Mouse (Mus musculus) embryonic facial prominence, embryonic 13.5 days (tissue): ENCODE measurements around the gene Ddx49. TPM values are rescaled to one million over a fixed set of nuclear protein-coding genes. Genes with fewer than 3 reads are reported as not detected.
A peak's percentile ranks its signal among the peaks of the same experiment; 100 is the strongest.

Experiments used
- ATAC-seq: fragments of 200-750 bp; cut with Nextera tagmentation; 2 replicates; pipeline ENCODE4 v1.8.0; 2017; ENCODE audit warnings: low read depth; ENCODE audit not compliant: insufficient number of reproducible peaks, insufficient read depth, low FRiP score, low TSS enrichment
- H3K27ac ChIP-seq: fragments of 300-500 bp; sonication (generic); 2 replicates; pipeline ENCODE4 v1.5.1; 2015; ENCODE audit warnings: moderate library complexity, mild to moderate bottlenecking, inconsistent platforms
- H3K27me3 ChIP-seq: fragments of 300-500 bp; sonication (generic); 2 replicates; pipeline ENCODE4 v1.6.1; 2015; ENCODE audit warnings: mild to moderate bottlenecking, inconsistent platforms
- H3K36me3 ChIP-seq: fragments of 300-500 bp; sonication (generic); 2 replicates; pipeline ENCODE4 v1.6.1; 2015; ENCODE audit warnings: mild to moderate bottlenecking, inconsistent platforms
- H3K4me1 ChIP-seq: fragments of 300-500 bp; sonication (generic); 2 replicates; pipeline ENCODE4 v1.6.1; 2015; ENCODE audit warnings: inconsistent platforms
- H3K4me2 ChIP-seq: fragments of 300-500 bp; sonication (generic); 2 replicates; pipeline ENCODE4 v1.6.1; 2015; ENCODE audit warnings: moderate library complexity, mild to moderate bottlenecking, inconsistent platforms
- H3K4me3 ChIP-seq: fragments of 300-500 bp; sonication (generic); 2 replicates; pipeline ENCODE4 v1.5.1; 2015; ENCODE audit warnings: mild to moderate bottlenecking, inconsistent platforms
- H3K9ac ChIP-seq: fragments of 300-500 bp; sonication (generic); 2 replicates; pipeline ENCODE4 v1.6.1; 2015; ENCODE audit warnings: mild to moderate bottlenecking, inconsistent platforms
- H3K9me3 ChIP-seq: fragments of 300-500 bp; sonication (generic); 2 replicates; pipeline ENCODE4 v1.6.1; 2016; ENCODE audit warnings: inconsistent platforms
- WGBS: fragments of 180-500 bp; shearing (Covaris S2); methylation state at CpG from one replicate; pipeline ENCODE4 v1.1.7; 2015; ENCODE audit warnings: mixed read lengths; 5-methylcytosine and 5-hydroxymethylcytosine counted together
- polyA plus RNA-seq: library from polyadenylated mRNA; unstranded; fragments of >200 nt; fragmentation: Nextera tagmentation; extraction: Ambion mirVana; gene quantifications from 2 replicates; pipeline ENCODE4 v1.2.1, GENCODE M21; 2015

Gene Ddx49
- polyA plus RNA-seq, 1 experiment from 2014 or later, result 54.4 TPM

DNA sequence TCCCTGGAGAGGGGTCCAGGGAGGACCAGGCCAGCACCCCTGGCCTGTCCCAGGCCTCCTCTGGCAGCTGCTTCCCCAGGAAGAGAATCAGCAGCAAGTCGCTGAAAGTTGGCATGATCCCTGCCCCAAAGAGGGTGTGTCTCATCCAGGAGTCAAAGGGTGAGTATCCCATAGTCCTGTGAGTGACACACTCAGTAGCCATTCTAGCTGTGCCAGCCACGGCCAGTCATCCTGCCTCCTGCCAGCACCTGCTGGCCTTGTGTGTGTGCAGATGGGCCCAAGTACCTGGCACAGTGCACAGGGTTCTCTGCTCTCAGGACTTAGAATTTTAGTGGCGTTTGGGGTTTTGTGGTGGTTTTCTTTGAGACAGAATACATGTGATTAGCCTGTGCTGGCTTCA lies 44.8 kb downstream of the Ddx49 start:
- no peak for ATAC-seq
- WGBS, result 85% methylated on average over 3 of the region's 3 CpGs
- no peak overlapping the region for H3K4me2 ChIP-seq
- peaks cover 98% of the 10 kb centered on the region for H3K36me3 ChIP-seq
- no peaks in the 10 kb centered on the region for H3K9me3 ChIP-seq
- no peak overlapping the region for H3K27ac ChIP-seq
- no peak overlapping the region for H3K9ac ChIP-seq
- no peaks in the 10 kb centered on the region for H3K27me3 ChIP-seq
- H3K4me1 ChIP-seq, result no peaks in the 10 kb centered on the region
- no peak overlapping the region for H3K4me3 ChIP-seq

- H3K36me3 ChIP-seq, result peaks cover 99% of the 10 kb centered on the region
- no peak overlapping the region for H3K9ac ChIP-seq
- H3K9me3 ChIP-seq, result no peaks in the 10 kb centered on the region
- H3K4me1 ChIP-seq, result no peaks in the 10 kb centered on the region
- H3K4me3 ChIP-seq, result no peak overlapping the region
- WGBS, result 80% methylated on average over 1 of the region's 1 CpGs
- H3K27me3 ChIP-seq, result no peaks in the 10 kb centered on the region
- ATAC-seq, result no peak
- H3K4me2 ChIP-seq, result no peak overlapping the region
- H3K27ac ChIP-seq, result no peak overlapping the region
These were observed 47.7 kb downstream of the Ddx49 start for GRCm38 (mm10) chr8:70254628-70255027.

GRCm38 (mm10) chr8:70247841-70248240 lies 54.4 kb downstream of the Ddx49 start:
- no peaks in the 10 kb centered on the region for H3K27me3 ChIP-seq
- ATAC-seq, result no peak
- 0 out of 2 replicates have a peak overlapping the region, but pooled peaks have one; percentile 32 for H3K9ac ChIP-seq
- H3K4me3 ChIP-seq, result no peak overlapping the region
- peaks cover 89% of the 10 kb centered on the region for H3K36me3 ChIP-seq
- no peak overlapping the region for H3K4me2 ChIP-seq
- H3K4me1 ChIP-seq, result no peaks in the 10 kb centered on the region
- no peak overlapping the region for H3K27ac ChIP-seq
- no peaks in the 10 kb centered on the region for H3K9me3 ChIP-seq
- WGBS, result 95% methylated on average over 3 of the region's 3 CpGs

DNA sequence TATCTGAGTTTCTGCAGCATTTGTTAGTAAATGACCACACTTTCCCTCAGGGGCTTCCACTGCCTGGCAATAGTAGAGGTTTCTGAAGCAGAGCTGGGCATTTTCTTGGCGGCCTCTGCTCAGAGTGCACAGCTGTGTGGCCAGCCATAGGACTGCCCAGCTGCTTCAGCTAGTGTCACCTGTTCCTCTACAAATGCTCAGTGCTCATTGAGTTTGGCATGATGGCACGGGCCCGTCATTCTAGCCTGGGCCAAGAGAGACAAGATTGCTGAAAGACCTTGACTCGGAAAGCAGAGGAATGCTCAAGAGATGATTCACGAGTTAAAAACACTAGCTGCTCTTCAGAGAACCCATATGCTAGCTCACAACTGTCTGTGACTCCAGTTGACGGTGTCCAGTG lies 55.7 kb downstream of the Ddx49 start:
- ATAC-seq, result no peak
- H3K36me3 ChIP-seq, result peaks cover 89% of the 10 kb centered on the region

More for the DNA sequence above, 55.7 kb downstream of the Ddx49 start:
- Histone ChIP-seq H3K9me3 (no peaks in the 10 kb centered on the region), H3K4me1 (no peaks in the 10 kb centered on the region), H3K4me3 (no peak overlapping the region), H3K9ac (no peak overlapping the region), H3K4me2 (no peak overlapping the region), H3K27me3 (no peaks in the 10 kb centered on the region), H3K27ac (no peak overlapping the region)
- WGBS, result 91% methylated on average over 6 of the region's 6 CpGs

Other genes starting within 250 kb of the Ddx49 start
- 0.76 and 1.9 TPM in 2 replicates for gene Tm6sf2, start 229.6 kb downstream of the Ddx49 start, polyA plus RNA-seq
- 0.21 TPM in 1 of 2 replicates, not detected in the other for gene Hapln4, start 219.0 kb downstream of the Ddx49 start, polyA plus RNA-seq
- gene Ncan, start 181.6 kb downstream of the Ddx49 start, polyA plus RNA-seq, result 1.4 and 2.0 TPM in 2 replicates
- 26.7 and 28.4 TPM in 2 replicates for gene Nr2c2ap, start 171.2 kb downstream of the Ddx49 start, polyA plus RNA-seq
- 26.4 and 27.5 TPM in 2 replicates for gene Rfxank, start 163.3 kb downstream of the Ddx49 start, polyA plus RNA-seq
- 56.1 and 57.4 TPM in 2 replicates for gene Borcs8, start 163.0 kb downstream of the Ddx49 start, polyA plus RNA-seq
- gene Mef2b, start 162.8 kb downstream of the Ddx49 start, polyA plus RNA-seq, result 2.0 and 4.2 TPM in 2 replicates
- gene Tmem161a, start 130.1 kb downstream of the Ddx49 start, polyA plus RNA-seq, result 68.5 and 70.5 TPM in 2 replicates
- gene Slc25a42, start 90.2 kb downstream of the Ddx49 start, polyA plus RNA-seq, result 4.9 and 5.5 TPM in 2 replicates
- gene Sugp2, start 68.3 kb downstream of the Ddx49 start, polyA plus RNA-seq, result 39.7 and 43.3 TPM in 2 replicates
- gene Armc6, start 68.0 kb downstream of the Ddx49 start, polyA plus RNA-seq, result 24.8 and 25.9 TPM in 2 replicates
- 47.3 and 57.5 TPM in 2 replicates for gene Homer3, start 19.7 kb downstream of the Ddx49 start, polyA plus RNA-seq
- gene Cope, start within 50 bp of the Ddx49 start, polyA plus RNA-seq, result 315 and 327 TPM in 2 replicates
- gene Cers1, start 13.3 kb upstream of the Ddx49 start, polyA plus RNA-seq, result 9.3 and 9.4 TPM in 2 replicates
- 2.2 and 4.2 TPM in 2 replicates for gene Gdf1, start 27.3 kb upstream of the Ddx49 start, polyA plus RNA-seq
- gene Upf1, start 50.8 kb upstream of the Ddx49 start, polyA plus RNA-seq, result 20.3 and 22.1 TPM in 2 replicates
- 0.59 and 0.81 TPM in 2 replicates for gene Comp, start 71.1 kb upstream of the Ddx49 start, polyA plus RNA-seq
- gene Crtc1, start 137.1 kb upstream of the Ddx49 start, polyA plus RNA-seq, result 26.6 and 28.1 TPM in 2 replicates
- gene Klhl26, start 174.5 kb upstream of the Ddx49 start, polyA plus RNA-seq, result 28.2 and 30.8 TPM in 2 replicates
- gene Tmem59l, start 184.9 kb upstream of the Ddx49 start, polyA plus RNA-seq, result 32.3 and 34.8 TPM in 2 replicates
- 152 and 159 TPM in 2 replicates for gene Crlf1, start 190.7 kb upstream of the Ddx49 start, polyA plus RNA-seq
- gene Rex1bd, start 204.3 kb upstream of the Ddx49 start, polyA plus RNA-seq, result 169 and 178 TPM in 2 replicates
- 987 and 1,032 TPM in 2 replicates for gene Uba52, start 208.3 kb upstream of the Ddx49 start, polyA plus RNA-seq
- 297 and 306 TPM in 2 replicates for gene Fkbp8, start 225.2 kb upstream of the Ddx49 start, polyA plus RNA-seq
- 55.4 and 59.9 TPM in 2 replicates for gene Kxd1, start 225.5 kb upstream of the Ddx49 start, polyA plus RNA-seq
- gene Ell, start 237.0 kb upstream of the Ddx49 start, polyA plus RNA-seq, result 20.6 and 21.3 TPM in 2 replicates